Mouse (Mus musculus): ENCODE results near the gene Topors. TPM values are rescaled to one million over a fixed set of nuclear protein-coding genes. Genes with fewer than 3 reads are reported as not detected.

The Topors gene
- polyA plus RNA-seq, 1 experiment from 2014 or later, result 51.4 TPM

GRCm38 (mm10) chr4:40241928-40242327 lies 27.7 kb downstream of the Topors start:
- H3K27me3 ChIP-seq, result no peaks in the 10 kb centered on the region
- H3K36me3 ChIP-seq (replicated peaks), result no peaks in the 10 kb centered on the region
- H3K4me3 ChIP-seq (replicated peaks), result no peak overlapping the region
- no peak overlapping the region for H3K9ac ChIP-seq
- ATAC-seq (ENCODE audit: low FRiP score), result no peak
- no peaks in the 10 kb centered on the region for H3K9me3 ChIP-seq
- peaks cover 15% of the 10 kb centered on the region for H3K4me1 ChIP-seq
- no peak overlapping the region for H3K4me2 ChIP-seq
- 56% methylated on average over 6 of the region's 6 CpGs for WGBS
- H3K27ac ChIP-seq, result no peak overlapping the region

DNA sequence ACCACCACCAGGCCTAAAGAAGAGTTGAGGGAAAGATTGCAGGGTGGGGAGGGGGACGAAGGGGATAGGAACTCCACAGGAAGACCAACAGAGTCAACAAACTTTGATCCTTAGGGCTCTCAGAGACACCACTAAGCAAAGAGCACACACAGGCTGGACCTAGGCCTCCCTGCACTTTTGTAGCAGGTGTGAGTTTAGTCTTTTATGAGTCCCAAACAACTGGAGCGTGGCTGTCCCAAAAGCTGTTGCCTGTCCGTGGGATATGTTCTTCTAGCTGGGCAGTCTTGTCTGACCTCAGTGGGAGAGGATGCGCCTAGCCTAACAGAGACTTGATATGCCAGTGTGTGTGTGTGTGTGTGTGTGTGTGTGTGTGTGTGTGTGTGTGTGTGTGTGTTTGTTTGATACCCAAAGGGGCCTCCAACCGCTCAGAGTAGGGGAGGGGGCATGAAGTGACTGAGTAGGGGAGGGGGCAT lies 29.3 kb downstream of the Topors start:
- Histone ChIP-seq H3K4me1 (peaks cover 15% of the 10 kb centered on the region), H3K4me2 (peak overlapping the region; percentile 79), H3K36me3 (replicated peaks) (no peaks in the 10 kb centered on the region), H3K27ac (no peak overlapping the region), H3K9ac (peak overlapping the region; percentile 59; the same call in 1 of the 2 replicates), H3K4me3 (replicated peaks) (peak overlapping the region; percentile 48), H3K27me3 (no peaks in the 10 kb centered on the region), H3K9me3 (no peaks in the 10 kb centered on the region)
- 52% methylated on average over 5 of the region's 5 CpGs for WGBS
- peak; percentile 9; the same call in 1 of the 2 replicates for ATAC-seq (ENCODE audit: low FRiP score)

GRCm38 (mm10) chr4:40239409-40240271 lies 30.0 kb downstream of the Topors start, which contains the start of gene Ddx58:
Ddx58 (minus strand) TSS chr4:40239828.
- 6% methylated on average over 31 of the region's 35 CpGs for WGBS
- Histone ChIP-seq H3K9ac (peak within 1 kb of the TSS; percentile 59), H3K4me1 (peaks cover 15% of the 10 kb centered on the region)

GRCm38 (mm10) chr4:40238483-40239408 lies 30.9 kb downstream of the Topors start:
- ATAC-seq (ENCODE audit: low FRiP score), result peak; percentile 27; the same call in 1 of the 2 replicates
- WGBS, result under 1% methylated on average over 17 of the region's 17 CpGs
- H3K36me3 ChIP-seq (replicated peaks), result no peaks in the 10 kb centered on the region
- peak overlapping the region; percentile 79 for H3K4me2 ChIP-seq
- peak overlapping the region; percentile 48 for H3K4me3 ChIP-seq (replicated peaks)
- H3K9me3 ChIP-seq, result no peaks in the 10 kb centered on the region
- H3K4me1 ChIP-seq, result peaks cover 15% of the 10 kb centered on the region
- peak overlapping the region; percentile 59 for H3K9ac ChIP-seq
- H3K27ac ChIP-seq, result no peak overlapping the region
- H3K27me3 ChIP-seq, result no peaks in the 10 kb centered on the region

More at GRCm38 (mm10) chr4:40239409-40240271, 30.0 kb downstream of the Topors start, which contains the start of gene Ddx58:
- H3K4me3 ChIP-seq (replicated peaks), result peak within 1 kb of the TSS; percentile 48
- H3K36me3 ChIP-seq (replicated peaks), result no peaks in the 10 kb centered on the region
- no peaks in the 10 kb centered on the region for H3K9me3 ChIP-seq
- no peaks in the 10 kb centered on the region for H3K27me3 ChIP-seq
- ATAC-seq (ENCODE audit: low FRiP score), result peak; percentile 58
- peak within 1 kb of the TSS; percentile 79 for H3K4me2 ChIP-seq
- no peak within 1 kb of the TSS for H3K27ac ChIP-seq

DNA sequence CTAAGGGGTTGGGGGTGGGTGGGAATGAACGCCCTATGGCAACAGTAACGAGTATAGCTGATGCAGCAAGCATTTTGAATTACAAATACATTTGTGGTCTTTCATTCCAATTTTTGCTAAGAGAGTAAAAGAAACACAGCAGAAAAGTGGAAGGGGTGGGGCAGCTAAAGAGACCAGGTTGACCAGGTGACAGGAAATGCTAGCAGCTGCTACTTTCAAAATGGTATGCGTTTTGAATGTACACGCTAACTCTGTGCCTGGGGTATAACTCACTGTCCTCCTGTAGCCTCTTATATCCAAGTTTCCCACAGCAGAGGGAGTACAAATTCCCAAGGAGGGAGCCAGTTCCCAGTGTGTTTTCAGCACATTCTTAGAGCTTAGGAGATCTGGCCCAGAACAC lies 32.8 kb downstream of the Topors start:
- 86% methylated on average over 4 of the region's 4 CpGs for WGBS
- Histone ChIP-seq H3K4me1 (peaks cover 15% of the 10 kb centered on the region), H3K9me3 (no peaks in the 10 kb centered on the region), H3K9ac (no peak overlapping the region), H3K36me3 (replicated peaks) (no peaks in the 10 kb centered on the region), H3K4me2 (no peak overlapping the region), H3K27me3 (no peaks in the 10 kb centered on the region), H3K27ac (no peak overlapping the region), H3K4me3 (replicated peaks) (no peak overlapping the region)
- no peak for ATAC-seq (ENCODE audit: low FRiP score)

DNA sequence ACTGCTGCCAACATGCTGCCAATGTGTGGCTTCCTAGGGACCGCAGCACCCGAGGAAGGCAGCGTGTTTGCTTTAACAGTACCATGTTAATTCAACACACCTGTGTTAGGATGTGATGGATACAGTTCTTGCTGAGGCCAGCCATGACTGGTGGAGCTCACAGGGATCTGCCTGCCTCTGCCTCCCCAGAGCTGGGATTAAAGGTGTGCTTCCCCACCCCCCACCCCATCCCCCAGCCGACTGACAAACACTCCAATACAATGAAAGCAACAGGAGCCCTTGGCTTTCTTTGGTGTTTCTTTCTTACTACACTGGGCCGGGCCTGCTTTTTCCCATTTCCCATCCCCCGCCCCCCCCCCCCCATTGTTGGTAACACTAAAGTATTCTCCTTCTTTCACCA lies 35.4 kb downstream of the Topors start:
- WGBS, result 72% methylated on average over 6 of the region's 6 CpGs

GRCm38 (mm10) chr4:40233062-40233664 lies 36.5 kb downstream of the Topors start:
- H3K36me3 ChIP-seq (replicated peaks), result no peaks in the 10 kb centered on the region
- no peak overlapping the region for H3K4me2 ChIP-seq
- no peak overlapping the region for H3K9ac ChIP-seq
- 93% methylated on average over 7 of the region's 7 CpGs for WGBS
- ATAC-seq (ENCODE audit: low FRiP score), result no peak
- H3K4me3 ChIP-seq (replicated peaks), result no peak overlapping the region
- no peaks in the 10 kb centered on the region for H3K27me3 ChIP-seq
- H3K4me1 ChIP-seq, result no peaks in the 10 kb centered on the region
- H3K9me3 ChIP-seq, result no peaks in the 10 kb centered on the region
- H3K27ac ChIP-seq, result no peak overlapping the region

More for the DNA sequence above, 35.4 kb downstream of the Topors start:
- Histone ChIP-seq H3K27ac (no peak overlapping the region), H3K9ac (no peak overlapping the region), H3K27me3 (no peaks in the 10 kb centered on the region), H3K36me3 (replicated peaks) (no peaks in the 10 kb centered on the region), H3K4me2 (no peak overlapping the region), H3K4me3 (replicated peaks) (no peak overlapping the region), H3K4me1 (peaks cover 8% of the 10 kb centered on the region), H3K9me3 (no peaks in the 10 kb centered on the region)
- no peak for ATAC-seq (ENCODE audit: low FRiP score)

- H3K9ac ChIP-seq, result no peak overlapping the region
- no peak overlapping the region for H3K4me2 ChIP-seq
- WGBS, result 95% methylated on average over 6 of the region's 6 CpGs
- H3K36me3 ChIP-seq (replicated peaks), result no peaks in the 10 kb centered on the region
- H3K4me1 ChIP-seq, result no peaks in the 10 kb centered on the region
- no peak overlapping the region for H3K27ac ChIP-seq
- H3K4me3 ChIP-seq (replicated peaks), result no peak overlapping the region
- no peaks in the 10 kb centered on the region for H3K9me3 ChIP-seq
- ATAC-seq (ENCODE audit: low FRiP score), result no peak
- no peaks in the 10 kb centered on the region for H3K27me3 ChIP-seq
Measured at GRCm38 (mm10) chr4:40229723-40230122, 39.9 kb downstream of the Topors start.

GRCm38 (mm10) chr4:40227886-40228285 lies 41.8 kb downstream of the Topors start:
- Histone ChIP-seq H3K27ac (no peak overlapping the region), H3K4me1 (no peaks in the 10 kb centered on the region), H3K36me3 (replicated peaks) (no peaks in the 10 kb centered on the region), H3K9ac (no peak overlapping the region), H3K4me2 (no peak overlapping the region), H3K4me3 (replicated peaks) (no peak overlapping the region), H3K9me3 (no peaks in the 10 kb centered on the region), H3K27me3 (no peaks in the 10 kb centered on the region)
- WGBS, result 93% methylated on average over 7 of the region's 7 CpGs
- no peak for ATAC-seq (ENCODE audit: low FRiP score)

DNA sequence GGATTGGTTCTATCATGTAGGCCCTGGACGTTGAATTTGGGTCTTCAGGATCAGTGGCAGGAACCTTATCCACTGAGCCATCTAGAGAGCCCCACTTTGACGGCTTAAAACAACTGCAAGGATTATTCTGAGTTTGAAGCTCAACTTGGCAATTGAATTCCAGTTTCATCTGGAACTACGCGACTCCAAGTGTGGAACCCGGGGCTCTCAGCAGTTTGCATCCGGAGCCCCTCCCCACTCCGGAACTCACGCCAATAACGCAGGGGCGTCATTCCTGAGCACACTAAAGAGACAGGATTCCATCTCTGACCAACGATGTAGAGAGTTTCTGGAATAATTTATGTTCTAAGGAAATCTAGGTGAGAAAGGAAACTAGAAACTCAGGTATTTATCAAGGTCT lies 42.5 kb downstream of the Topors start:
- H3K9me3 ChIP-seq, result no peaks in the 10 kb centered on the region
- no peak overlapping the region for H3K9ac ChIP-seq
- no peaks in the 10 kb centered on the region for H3K27me3 ChIP-seq
- H3K27ac ChIP-seq, result no peak overlapping the region
- H3K4me1 ChIP-seq, result no peaks in the 10 kb centered on the region
- H3K36me3 ChIP-seq (replicated peaks), result no peaks in the 10 kb centered on the region
- H3K4me3 ChIP-seq (replicated peaks), result no peak overlapping the region
- no peak overlapping the region for H3K4me2 ChIP-seq
- ATAC-seq (ENCODE audit: low FRiP score), result no peak
- WGBS, result 92% methylated on average over 11 of the region's 11 CpGs

DNA sequence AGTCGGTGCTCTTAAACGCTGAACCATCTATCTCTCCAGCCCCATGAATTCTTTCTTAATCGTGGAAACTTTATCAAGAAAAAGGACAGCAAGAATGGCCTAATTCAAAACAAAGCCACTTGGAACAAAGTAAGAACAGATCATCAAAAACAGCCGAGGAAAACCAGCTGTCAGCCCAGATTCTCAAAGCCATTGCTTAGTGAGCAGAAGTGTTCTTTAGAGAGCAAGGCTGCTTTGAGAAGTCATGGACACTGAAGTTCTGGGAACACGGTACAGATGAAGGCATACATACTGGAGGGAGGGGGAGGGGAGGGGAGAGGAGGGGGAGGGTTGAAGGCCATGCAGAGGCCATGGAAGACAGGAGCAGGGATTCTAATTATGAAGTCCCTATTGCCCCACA lies 43.6 kb downstream of the Topors start:
- WGBS, result 75% methylated on average over 5 of the region's 5 CpGs
- H3K4me3 ChIP-seq (replicated peaks), result no peak overlapping the region
- ATAC-seq (ENCODE audit: low FRiP score), result no peak
- no peak overlapping the region for H3K4me2 ChIP-seq
- H3K36me3 ChIP-seq (replicated peaks), result no peaks in the 10 kb centered on the region
- H3K9me3 ChIP-seq, result no peaks in the 10 kb centered on the region
- H3K4me1 ChIP-seq, result no peaks in the 10 kb centered on the region
- H3K27me3 ChIP-seq, result no peaks in the 10 kb centered on the region
- H3K27ac ChIP-seq, result no peak overlapping the region
- no peak overlapping the region for H3K9ac ChIP-seq
